Mouse (Mus musculus) CH12F3 (cell line): ENCODE data around the gene Tmem229a.

Experiments used
- in situ Hi-C: fragments of 300-500 bp; cut with MboI; formaldehyde crosslinking; loops from 2 replicates; pipeline ENCODE4 v1.14.3; 2020; ENCODE audit warnings: low sequenced_read_pairs

Gene Tmem229a

DNA sequence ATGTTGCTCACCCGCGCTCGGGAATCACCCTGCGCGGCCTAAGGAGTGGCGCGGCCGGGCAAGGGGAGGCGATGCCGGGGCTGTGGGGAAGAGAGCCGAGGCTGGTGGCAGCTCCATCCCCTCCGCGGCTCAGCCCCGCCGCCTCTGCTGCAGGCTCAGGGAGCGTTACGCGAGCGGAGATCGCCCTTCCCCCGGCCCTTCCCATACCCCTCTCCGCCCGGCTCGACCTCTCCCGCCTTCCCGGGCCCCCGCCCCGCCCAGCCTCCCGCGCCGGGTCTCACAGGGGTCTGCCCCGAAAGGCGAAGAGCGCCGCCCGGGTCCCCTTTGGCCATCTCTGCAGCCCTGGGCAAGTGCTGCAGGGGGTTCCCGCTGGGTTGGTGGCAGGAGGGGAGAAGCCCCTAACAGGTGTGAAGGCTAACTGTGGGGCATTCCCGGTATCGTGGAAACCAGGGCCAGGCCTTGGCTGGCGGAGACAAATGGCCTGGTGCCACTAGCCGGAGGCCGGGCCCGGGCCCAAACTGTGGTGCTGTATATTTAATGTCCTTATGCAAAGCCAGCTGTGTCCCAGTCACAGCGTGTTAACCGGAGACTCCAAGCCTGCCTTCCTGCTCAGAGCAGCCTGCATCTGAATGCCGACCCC lies at the start of gene Tmem229a:
Gene Tmem229a (minus strand): TSS at position 352 of the 640 bp plus-strand sequence.
- in situ Hi-C loops = no loop called here

DNA sequence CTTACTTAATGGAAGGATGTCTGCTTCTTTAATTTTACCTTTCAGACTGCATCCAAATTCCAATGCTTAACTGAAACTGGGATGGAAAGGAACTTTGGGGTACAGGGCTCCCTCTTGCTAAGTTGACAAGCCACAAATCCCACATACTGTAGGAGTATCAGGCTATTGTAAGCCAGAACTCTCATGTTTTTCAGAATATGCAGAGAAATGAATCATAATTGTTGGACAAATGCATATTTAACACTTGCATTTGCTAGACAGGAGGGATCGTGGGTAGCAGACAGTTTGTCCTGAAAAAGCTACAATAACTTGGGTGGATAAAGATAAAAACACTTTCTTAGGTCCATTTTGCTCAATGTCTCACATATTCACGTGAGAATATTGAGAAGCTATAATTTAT lies 37.7 kb upstream of the Tmem229a start:
- in situ Hi-C loops = no loop called here

DNA sequence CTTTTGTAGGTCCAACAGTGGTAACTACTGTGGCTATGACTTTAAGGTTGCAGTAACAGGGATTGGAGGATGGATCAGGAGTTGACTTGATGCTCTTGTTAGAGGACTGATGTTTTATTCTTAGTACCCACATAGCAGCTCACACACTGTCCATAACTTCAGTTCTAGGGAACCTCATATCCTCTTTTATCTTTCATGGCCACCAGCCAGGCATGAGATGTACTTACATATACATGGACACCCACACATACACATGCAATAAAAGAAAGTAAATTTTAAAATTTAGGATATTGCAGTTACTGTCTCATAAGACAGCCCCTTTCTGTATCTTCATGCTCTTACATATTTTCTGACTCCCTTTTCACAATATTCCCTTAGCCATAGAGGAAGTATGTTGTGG lies 33.7 kb upstream of the Tmem229a start:
- in situ Hi-C loops = no loop called here

DNA sequence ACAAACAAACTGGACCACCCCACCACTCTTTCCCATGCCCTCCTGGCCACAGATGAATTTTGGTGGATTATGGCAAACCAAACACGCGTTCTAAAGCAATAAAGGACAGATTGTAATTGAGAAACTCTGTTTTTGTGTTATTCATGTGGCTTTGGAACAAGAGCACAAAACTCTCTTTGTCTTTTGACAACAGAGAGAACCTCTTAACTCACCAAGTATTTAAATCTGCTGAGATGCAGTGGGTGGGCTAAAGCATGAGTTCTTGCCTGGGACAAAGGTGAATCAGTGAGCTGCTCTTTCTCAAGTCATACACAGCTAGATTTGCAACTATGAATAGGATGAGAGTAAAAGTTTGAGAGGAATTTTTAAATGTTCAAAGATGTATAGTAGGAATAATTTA lies 20.1 kb upstream of the Tmem229a start:
- in situ Hi-C loops = no loop called here

DNA sequence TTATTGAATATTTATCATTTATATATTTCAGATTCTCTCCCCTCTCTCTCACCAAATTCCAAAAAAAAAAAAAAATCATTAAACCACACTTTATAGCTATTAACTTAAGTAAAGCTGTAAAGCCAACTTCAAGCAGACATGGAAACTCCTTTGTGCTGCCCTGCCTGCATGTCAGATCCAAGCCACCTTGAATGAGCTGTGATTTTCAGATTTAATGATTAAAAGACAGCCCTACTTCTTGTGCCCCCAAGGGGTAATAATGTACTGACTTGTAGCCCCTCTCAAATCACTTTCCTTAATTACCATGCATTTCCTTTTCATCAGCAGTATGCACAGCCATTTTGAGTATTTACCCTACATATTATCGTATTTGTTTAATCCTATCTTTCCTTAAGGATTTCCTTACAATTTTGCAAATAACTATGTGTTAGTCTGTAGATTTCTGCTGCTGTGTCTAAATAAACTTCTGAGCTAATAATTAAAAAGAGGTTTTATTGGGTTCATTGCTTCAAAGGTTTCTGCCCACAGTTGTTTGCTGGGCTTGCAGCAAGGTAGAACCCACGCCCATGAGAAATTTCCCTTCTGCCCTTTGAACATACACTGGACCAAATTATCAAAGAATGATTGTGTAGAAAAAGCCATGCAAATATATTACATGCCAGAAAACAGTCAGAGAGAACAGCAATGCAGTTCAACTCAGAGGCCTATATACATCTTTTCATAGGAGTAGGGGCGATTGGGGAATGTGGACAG lies 12.6 kb upstream of the Tmem229a start:
- in situ Hi-C loops = no loop called here

DNA sequence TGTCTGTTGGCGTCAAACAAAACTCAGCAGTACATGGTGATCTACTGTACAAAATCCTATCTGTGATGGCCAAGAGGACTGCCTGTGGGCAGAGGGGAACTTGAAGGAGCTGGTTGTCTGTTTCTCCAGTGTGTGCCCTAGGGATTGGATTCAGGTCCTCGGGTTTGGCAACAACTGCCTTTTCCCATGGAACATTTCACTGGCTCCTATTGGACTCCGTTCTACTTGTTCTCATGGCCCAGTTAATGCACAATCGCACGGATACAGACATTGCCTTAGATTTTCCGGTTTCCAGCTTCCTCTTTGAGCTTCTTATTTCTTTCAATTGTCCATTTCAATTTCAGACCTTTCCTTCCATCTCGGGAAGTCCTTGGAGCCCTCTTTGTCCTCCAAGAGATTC lies 11.6 kb upstream of the Tmem229a start:
- in situ Hi-C loops = no loop called here

DNA sequence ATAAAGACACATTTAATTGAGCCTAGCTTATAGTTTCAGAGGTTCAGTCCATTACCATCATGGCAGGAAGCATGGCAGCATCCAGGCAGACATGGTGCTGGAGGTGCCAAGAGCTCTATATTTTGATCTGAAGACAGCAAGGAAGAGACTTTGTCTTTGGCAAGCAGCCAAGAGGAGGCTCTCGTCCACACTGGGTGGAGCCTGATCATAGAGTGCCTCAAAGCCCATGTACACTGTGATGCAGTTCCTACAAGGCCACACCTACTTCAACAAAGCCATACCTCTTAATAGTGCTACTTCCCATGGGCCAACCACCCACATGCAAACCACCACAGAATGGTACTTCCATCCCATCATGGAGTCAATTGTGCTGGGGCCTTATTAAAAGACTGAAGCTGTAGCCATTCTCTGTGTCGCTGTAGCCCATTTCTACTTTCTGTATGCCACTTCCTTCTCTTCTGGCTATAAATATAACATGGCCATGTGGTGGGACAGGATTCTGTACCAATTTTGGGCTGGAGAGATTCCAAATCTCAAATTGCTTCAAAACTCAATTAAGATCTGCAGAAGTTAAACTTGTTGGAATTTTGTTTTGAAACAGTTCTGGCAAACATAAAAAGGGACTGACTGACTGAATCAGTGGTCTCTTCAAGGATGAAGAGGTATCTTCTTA lies 10.0 kb upstream of the Tmem229a start:
- in situ Hi-C loops = no loop called here

DNA sequence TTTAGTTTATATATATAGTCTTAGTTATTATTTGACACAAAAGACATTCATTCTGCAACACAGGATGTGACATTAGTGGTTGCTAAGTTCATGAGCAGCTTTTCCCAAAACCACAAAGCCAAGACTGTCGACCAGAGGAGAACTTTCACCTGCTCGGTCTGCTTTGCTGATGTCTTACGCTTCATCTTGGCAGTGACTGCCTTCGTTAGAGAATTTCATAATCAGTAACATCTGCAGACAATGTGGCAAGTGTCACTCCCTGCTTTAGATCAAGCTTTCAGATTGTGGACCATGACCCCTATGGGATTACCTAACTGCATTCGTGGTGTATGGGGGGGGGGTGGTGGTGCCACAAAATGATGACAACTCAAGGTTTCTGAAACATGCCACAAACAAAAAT lies 7.7 kb upstream of the Tmem229a start:
- in situ Hi-C loops = no loop called here

DNA sequence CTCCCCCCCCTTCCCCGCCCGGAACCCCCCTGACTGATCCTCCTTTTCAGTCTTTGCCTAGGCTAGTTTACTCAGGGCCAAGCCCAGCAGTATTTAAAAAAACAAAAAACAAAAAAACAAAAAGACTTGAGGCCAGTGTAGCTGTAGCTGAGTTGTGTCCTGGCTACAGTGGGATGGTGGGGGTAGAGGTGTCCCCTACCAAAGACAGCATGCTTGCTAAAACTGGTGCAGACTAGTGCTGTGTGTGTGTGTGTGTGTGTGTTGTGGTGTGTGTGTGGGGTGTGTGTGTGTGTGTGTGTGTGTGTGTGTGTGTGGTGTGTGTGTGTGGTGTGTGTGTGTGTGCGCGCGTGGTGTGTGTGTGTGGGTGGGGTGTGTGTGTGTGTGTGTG lies 483 bp upstream of the Tmem229a start:
- in situ Hi-C loops = no loop called here

DNA sequence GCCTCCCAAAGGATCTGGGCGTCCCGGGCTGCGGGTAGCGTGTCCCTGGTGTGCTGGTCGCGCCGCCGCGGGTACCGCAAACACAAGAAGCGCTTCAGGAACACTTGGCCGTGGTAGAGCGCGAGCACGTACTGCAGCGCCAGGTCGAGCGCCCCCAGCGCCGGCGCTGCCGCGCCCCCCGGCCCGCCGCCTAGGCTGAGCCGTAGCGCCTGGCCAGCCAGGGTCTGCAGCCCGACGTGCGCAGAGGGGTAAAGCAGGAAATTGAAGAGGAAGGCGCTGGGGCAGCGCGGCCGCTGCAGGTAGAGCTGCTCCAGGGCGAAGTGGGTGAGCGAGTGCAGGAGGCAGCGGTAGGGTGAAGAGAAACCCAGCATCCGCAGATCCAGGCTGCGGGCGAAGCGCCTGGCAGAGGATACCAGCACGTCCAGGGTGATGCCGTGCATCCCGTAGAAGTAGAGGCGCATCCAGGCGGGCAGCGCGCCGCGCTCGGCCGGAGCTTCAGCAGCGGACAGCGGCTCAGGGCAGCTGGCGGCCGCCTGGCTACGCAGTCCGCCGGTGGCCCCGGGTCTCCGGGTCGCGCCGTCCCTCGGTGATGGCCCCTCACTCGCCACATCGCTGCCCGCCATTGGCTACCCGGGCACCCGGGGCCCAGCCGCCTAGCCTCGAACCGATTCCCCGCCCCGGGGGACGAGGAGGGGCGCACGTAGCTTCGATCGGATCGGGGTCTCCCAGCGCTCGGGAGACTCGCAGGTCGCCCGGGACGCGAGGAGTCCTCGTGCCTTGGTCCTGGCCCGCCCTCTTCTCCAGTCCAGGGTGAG lies 759 bp downstream of the Tmem229a start:
- in situ Hi-C loops = no loop called here

DNA sequence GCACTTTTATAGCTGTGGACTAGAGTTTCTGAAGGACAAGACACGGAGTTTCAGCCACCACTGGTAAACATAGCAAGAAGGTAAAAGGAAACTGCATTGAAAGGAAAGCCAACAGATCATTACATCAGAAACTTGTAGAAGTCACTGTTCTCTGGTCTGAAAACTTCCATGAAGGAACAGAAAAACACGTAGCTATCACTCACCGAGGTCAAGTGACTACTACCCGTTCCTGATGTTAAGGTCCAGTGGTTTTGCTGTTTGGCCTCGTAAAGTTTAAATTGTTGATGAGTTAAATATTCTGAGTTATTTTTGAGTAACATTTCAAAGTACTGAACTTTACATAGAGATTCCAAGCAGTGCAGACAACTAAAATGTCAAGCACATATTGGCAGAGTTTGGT lies 2.0 kb downstream of the Tmem229a start:
- in situ Hi-C loops = no loop called here

DNA sequence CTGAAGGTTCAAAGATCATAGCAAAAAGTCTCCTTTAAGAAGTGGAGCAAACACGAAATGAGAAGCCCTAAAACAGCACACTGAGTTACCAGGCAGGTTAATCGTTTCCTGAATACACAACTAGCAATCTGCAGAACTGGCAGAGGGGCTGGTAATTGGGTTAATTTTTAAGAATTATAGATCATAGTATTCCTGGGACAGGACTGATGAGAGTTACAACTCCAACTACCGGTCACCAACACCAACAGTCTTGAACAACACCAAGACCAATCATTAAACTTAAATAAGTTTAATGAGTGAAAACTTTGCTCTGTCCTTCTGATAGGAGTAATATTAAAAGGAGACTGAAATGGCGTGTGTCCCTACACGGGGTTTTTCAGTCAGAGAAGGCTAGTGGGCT lies 3.8 kb downstream of the Tmem229a start:
- in situ Hi-C loops = no loop called here

DNA sequence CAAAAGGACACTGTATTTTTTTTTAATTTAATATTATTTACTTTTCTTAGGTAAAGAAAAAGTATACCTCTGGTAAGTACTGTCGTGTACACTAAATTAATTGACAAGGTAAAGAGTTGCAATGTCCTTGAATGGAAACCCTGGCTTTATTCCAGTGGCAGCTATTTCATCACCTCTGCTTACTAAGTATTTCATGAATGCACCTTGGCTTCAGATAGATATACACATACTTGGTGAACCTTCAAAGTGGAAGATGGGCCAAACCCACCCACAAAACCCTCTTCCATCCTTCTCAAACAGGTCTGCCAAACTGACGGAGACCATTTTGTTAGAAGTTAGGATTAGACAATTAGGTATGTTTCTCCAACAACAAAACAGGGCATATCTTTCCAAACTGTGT lies 5.4 kb downstream of the Tmem229a start:
- in situ Hi-C loops = no loop called here

DNA sequence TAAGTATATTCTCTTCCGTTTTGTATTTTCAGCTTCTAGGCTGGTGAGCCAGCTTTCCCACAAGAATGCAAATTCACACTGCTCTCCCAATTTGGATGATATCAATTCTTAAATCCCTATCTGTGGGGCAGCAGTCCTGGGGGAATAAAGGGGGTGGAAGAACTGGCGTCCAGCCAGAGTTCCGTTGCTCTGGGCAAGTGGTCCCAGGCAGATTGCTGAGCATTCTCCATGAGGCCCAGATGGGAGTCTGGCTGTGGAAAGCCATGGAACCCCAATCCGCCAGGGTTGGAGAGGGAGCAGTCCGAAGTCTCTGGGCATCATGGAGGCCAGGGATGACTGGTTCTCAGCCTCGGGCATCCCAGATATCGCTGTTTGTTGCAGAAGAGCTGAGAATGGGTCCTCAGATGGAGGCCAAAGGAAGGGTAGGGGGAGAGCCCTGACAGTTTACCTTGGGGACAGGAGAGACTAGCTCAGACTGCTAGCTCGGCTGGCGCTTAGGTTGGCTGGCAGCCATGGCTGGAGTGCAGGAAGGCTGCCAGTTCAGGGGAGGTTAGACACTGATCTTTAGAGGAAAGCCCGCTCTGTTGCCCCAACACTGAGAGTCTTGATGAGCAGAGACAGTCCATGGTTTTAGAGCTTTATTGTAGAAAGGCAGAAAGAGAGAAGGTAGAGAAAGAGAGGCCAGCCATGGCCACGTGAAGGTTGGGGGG lies 30.9 kb downstream of the Tmem229a start:
- in situ Hi-C loops = no loop called here

DNA sequence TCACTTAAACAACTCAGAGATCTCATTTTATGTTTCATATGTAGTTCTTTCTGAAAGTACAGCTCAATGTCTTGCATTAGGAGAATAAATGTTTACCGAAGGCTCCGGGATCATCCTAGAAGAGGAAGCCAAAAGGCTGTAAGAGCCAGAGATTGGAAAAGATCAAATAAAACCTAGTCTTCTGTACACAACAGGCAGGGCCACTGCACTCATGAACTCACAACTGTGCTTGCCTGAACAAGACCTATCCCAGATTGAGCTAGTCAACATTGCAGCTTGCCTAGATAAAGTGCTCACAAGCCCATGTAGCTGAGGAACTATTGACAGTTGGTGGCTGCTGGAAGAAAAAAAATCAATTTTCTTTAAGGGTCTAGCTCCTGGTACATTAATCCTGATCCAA lies 42.5 kb downstream of the Tmem229a start:
- in situ Hi-C loops = no loop called here

DNA sequence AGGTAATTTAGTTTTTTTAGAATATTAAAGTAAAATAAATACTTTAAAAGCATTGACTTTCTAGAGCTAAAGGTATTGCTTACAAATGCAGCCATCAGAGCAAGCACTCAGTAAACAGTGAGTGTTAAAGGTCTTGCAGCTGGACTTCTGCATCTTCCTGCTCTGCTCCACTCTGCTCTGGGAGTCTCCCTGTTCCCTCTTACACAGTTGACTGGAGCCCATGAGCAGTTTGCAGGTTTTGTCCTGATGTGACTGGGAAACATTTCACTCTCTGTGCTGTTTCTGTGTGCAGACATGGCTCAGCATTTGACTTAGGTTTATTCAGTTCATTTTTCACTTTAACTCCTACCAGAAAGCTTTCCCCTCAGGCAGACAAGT lies 45.4 kb downstream of the Tmem229a start:
- in situ Hi-C loops = no loop called here

DNA sequence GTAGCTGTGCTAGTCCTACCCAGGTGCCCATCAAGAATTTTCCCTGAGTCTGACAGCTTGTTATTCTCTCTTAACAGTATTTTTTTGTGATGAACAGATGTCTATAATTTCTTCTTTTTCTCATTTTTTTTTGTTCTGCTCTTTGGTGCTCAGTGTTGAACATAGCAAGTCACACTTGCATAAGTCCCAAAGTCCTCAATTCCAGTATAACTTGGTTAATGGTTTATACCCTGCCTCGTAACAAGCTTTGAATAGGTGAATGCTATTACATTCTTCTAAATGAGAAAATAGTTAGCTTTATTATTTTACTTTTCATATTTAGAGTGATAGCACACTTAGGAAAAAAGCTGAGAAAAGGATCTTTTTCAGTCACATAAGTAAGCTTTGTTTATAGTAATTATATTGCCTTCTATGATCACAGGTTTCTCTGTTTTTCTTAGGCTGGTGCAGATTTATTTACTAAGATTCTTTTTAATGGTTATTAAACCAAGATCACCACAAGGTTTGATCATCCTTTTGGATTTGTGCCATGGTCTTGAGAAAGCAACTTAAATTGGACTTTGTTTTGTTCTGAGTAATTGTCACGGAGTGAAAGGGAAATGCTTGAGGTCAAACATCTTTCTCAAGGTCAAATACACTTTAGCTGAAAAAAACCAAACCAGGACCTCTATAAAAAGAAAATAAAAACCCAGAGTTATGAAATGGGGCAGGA lies 45.9 kb downstream of the Tmem229a start:
- in situ Hi-C loops = no loop called here

DNA sequence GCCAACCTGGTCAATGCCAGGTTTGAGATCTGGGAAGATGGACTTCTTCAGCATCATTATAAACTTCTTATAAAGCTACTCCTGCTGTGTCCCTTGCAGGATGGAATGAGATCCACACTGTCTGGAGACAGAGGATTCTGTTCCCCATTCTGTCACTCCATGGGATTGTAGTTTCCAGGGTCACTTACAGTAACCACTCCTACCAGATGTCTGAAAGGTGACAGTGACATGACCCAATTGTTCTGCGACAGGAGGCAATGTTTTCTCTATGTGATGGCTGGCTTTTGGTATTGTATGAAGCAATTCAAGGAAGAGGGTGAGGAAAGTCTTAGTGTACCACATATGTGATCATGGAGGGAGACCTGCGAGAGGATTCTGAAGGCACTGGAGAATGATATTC lies 48.3 kb downstream of the Tmem229a start:
- in situ Hi-C loops = no loop called here

DNA sequence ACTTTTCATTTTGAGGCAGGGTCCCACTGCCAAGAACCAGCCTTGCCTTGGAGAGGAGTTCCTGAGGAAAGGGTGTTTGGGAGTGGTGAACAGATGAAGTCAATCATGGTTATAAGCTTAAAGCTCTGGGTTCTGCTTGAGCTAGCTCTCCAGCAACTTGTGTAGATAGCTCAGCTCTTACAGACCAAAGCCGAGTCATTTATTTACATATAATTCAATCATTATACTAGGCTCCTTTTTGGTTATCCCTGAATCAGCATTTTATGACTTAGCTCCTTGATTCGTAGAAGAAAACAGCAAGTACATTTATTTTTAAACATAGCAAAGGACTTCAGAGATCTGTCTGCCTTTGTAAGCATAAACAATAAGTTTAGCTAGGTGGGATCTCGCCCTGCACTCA lies 51.0 kb downstream of the Tmem229a start:
- in situ Hi-C loops = no loop called here
